ENCODE assay signal across 8 mouse cellular contexts in the genomic region with DNA sequence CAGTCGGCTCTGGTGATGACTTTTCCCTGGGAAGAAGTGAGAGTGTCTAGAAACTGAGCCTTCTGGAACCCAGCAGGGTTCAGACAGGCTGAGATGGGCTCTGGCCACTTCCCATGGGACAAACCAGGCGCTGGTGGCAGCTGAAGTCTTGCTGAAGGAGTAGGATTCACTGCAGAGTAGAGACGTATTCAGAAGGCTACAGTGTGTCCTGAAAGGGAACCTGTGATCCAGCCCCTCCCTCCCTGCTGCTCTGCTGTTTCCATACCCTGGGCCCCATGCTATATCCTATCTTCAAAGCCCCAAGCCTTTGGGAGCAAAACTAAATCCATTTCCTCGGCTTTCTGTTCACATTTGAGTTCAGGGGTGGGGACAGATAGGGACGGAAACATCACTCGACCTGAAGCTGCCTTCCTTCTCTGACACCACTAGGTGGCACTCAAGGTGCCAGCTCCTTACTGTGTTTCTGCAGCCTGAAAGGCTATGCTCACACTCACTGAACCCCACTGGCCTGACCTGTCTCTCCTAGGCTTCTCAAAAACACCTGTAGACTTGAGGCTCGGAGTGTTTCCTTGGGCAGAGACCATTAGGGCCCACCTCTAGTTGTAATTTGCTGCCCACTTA. TPM values are rescaled to one million over a fixed set of nuclear protein-coding genes. Genes with fewer than 3 reads are reported as not detected.
A peak's percentile ranks its signal among the peaks of the same experiment; 100 is the strongest.
DNase-seq lines count a peak whose midpoint lies in the region; ATAC-seq lines count a peak whose summit lies in the region.

No protein-coding gene starts in this region.

- intact Hi-C loops in left cerebral cortex, postnatal 14 days (cut with DNase I): loop anchor here (2.0 to 10.0 kb wide), 2 partner anchors 54 to 478 kb away; no protein-coding TSS in a partner anchor

- peaks cover 74% of the 10 kb centered on the region for H3K27me3 ChIP-seq in midbrain, embryonic 10.5 days (ENCODE audit: low read depth, poor library complexity, severe bottlenecking)
- H3K27me3 ChIP-seq in stomach, embryonic 14.5 days (ENCODE audit: control insufficient read depth, insufficient read depth, low read length): no peaks in the 10 kb centered on the region

- no peaks in the 10 kb centered on the region for H3K36me3 ChIP-seq in midbrain, embryonic 10.5 days
- H3K36me3 ChIP-seq in stomach, embryonic 14.5 days (ENCODE audit: control insufficient read depth, insufficient read depth, low read length): no peaks in the 10 kb centered on the region

- H3K27ac ChIP-seq in midbrain, embryonic 10.5 days (replicated peaks): no peak overlapping the region
- no peak overlapping the region for H3K27ac ChIP-seq in stomach, embryonic 14.5 days (ENCODE audit: low read length)

- no peak overlapping the region for H3K4me2 ChIP-seq in stomach, embryonic 14.5 days (replicated peaks; ENCODE audit: low read depth, low read length)

- ATAC-seq in inflammation-experienced regulatory T-cells, adult 6 months: peak; percentile 92
- ATAC-seq in stomach, embryonic 14.5 days (ENCODE audit: insufficient number of reproducible peaks, insufficient read depth, low FRiP score, low read depth): peak; percentile 49; the same call in 1 of the 2 replicates

- no peak overlapping the region for H3K4me3 ChIP-seq in midbrain, embryonic 10.5 days
- no peak overlapping the region for H3K4me3 ChIP-seq in stomach, embryonic 14.5 days (ENCODE audit: low read depth, low read length)

- DNase-seq in 3T3-L1 (ENCODE audit: low read depth, low spot score) (peak; percentile 72), MN1 (ENCODE audit: low spot score) (peak; percentile 77)
- DNase-seq in cerebellum, postnatal 10 days: peak; percentile 82 to 85
- peak; percentile 60 for DNase-seq in gastrocnemius, adult 18-20 months (ENCODE audit: low spot score)
- DNase-seq in left cerebral cortex, postnatal 14 days (ENCODE audit: low spot score in 2 of 2): peak; percentile 71 to 76
- DNase-seq in midbrain, embryonic 10.5 days (ENCODE audit: low spot score): peak; percentile 50

- H3K9me3 ChIP-seq in midbrain, embryonic 10.5 days (replicated peaks): no peaks in the 10 kb centered on the region
- H3K9me3 ChIP-seq in stomach, embryonic 14.5 days (ENCODE audit: control insufficient read depth, low read depth, low read length): no peaks in the 10 kb centered on the region

- H3K4me1 ChIP-seq in midbrain, embryonic 10.5 days: peaks cover 17% of the 10 kb centered on the region
- H3K4me1 ChIP-seq in stomach, embryonic 14.5 days (ENCODE audit: control insufficient read depth, insufficient read depth, low read length): no peaks in the 10 kb centered on the region

- H3K9ac ChIP-seq in stomach, embryonic 14.5 days (replicated peaks; ENCODE audit: low read depth, low read length): no peak overlapping the region

- WGBS in midbrain, embryonic 10.5 days: 35% methylated on average over 7 of the region's 7 CpGs
- WGBS in stomach, embryonic 14.5 days: 29% methylated on average over 7 of the region's 7 CpGs

RNA-seq across cellular contexts. Expression of a gene that starts 16.7 kb away (rescaled TPM):
- under 1 TPM; 0.30 to 0.59 TPM for total RNA-seq in gastrocnemius, adult 18-20 months (2021)
- polyA plus RNA-seq in inflammation-experienced regulatory T-cells, adult 6 months (2017; shearing (Covaris generic)): under 1 TPM; 0.26 to 0.55 (median 0.52) TPM
- total RNA-seq in left cerebral cortex, postnatal 14 days (2021): 100 to 1,000 TPM; 140 to 148 TPM
- 5.4 and 8.9 TPM in 2 replicates for polyA plus RNA-seq in midbrain, embryonic 10.5 days (2016; fragmentation: Nextera tagmentation; extraction: Ambion mirVana)
- polyA plus RNA-seq in stomach, embryonic 14.5 days (2014; fragmentation: Nextera tagmentation; extraction: Ambion mirVana): 4.7 and 4.9 TPM in 2 replicates

RNA-seq across cellular contexts. Expression of a gene that starts 32.6 kb away (rescaled TPM):
- 100 to 1,000 TPM; 119 TPM for total RNA-seq in gastrocnemius, adult 18-20 months (2021)
- 10 to 100 TPM; 29.7 to 43.3 (median 34.1) TPM for polyA plus RNA-seq in inflammation-experienced regulatory T-cells, adult 6 months (2017; shearing (Covaris generic))
- 10 to 100 TPM; 97.5 to 98.9 TPM for total RNA-seq in left cerebral cortex, postnatal 14 days (2021)
- 75.4 and 76.0 TPM in 2 replicates for polyA plus RNA-seq in midbrain, embryonic 10.5 days (2016; fragmentation: Nextera tagmentation; extraction: Ambion mirVana)
- 110 and 113 TPM in 2 replicates for polyA plus RNA-seq in stomach, embryonic 14.5 days (2014; fragmentation: Nextera tagmentation; extraction: Ambion mirVana)

RNA-seq across cellular contexts. Expression of a gene that starts 36.9 kb away (rescaled TPM):
- total RNA-seq in gastrocnemius, adult 18-20 months (2021): 1 to 10 TPM; 1.1 to 2.7 TPM
- under 1 TPM in 1 of 3 experiments, not detected in 2; 0.17 TPM for polyA plus RNA-seq in inflammation-experienced regulatory T-cells, adult 6 months (2017; shearing (Covaris generic))
- total RNA-seq in left cerebral cortex, postnatal 14 days (2021): under 1 TPM; 0.33 to 0.61 TPM
- not detected in 2 replicates for polyA plus RNA-seq in midbrain, embryonic 10.5 days (2016; fragmentation: Nextera tagmentation; extraction: Ambion mirVana)
- polyA plus RNA-seq in stomach, embryonic 14.5 days (2014; fragmentation: Nextera tagmentation; extraction: Ambion mirVana): not detected in 2 replicates
